Mouse (Mus musculus): Measurements from ENCODE around the gene Gm20604.

Gene Gm20604

GRCm38 (mm10) chr12:102743036-102743588 lies 15.4 kb downstream of the Gm20604 start:
- no peak for DNase-seq (ENCODE audit: low read depth)

GRCm38 (mm10) chr12:102742056-102742455 lies 16.4 kb downstream of the Gm20604 start:
- DNase-seq (ENCODE audit: low read depth) = no peak

- DNase-seq (ENCODE audit: low read depth) = no peak
These were observed 18.2 kb downstream of the Gm20604 start for GRCm38 (mm10) chr12:102740285-102740684.

GRCm38 (mm10) chr12:102739096-102739495 lies 19.4 kb downstream of the Gm20604 start:
- DNase-seq (ENCODE audit: low read depth) = no peak

GRCm38 (mm10) chr12:102733381-102733780 lies 25.1 kb downstream of the Gm20604 start:
- peak; percentile 65 for DNase-seq (ENCODE audit: low read depth)

GRCm38 (mm10) chr12:102730798-102731619 lies 27.5 kb downstream of the Gm20604 start:
- DNase-seq (ENCODE audit: low read depth) = no peak

GRCm38 (mm10) chr12:102729855-102730797 lies 28.3 kb downstream of the Gm20604 start:
- peak; percentile 63 for DNase-seq (ENCODE audit: low read depth)

GRCm38 (mm10) chr12:102725761-102726175 lies 32.7 kb downstream of the Gm20604 start:
- no peak for DNase-seq (ENCODE audit: low read depth)

GRCm38 (mm10) chr12:102725146-102725545 lies 33.3 kb downstream of the Gm20604 start:
- DNase-seq (ENCODE audit: low read depth) = no peak

GRCm38 (mm10) chr12:102723861-102724260 lies 34.6 kb downstream of the Gm20604 start:
- no peak for DNase-seq (ENCODE audit: low read depth)

GRCm38 (mm10) chr12:102722966-102723365 lies 35.5 kb downstream of the Gm20604 start:
- no peak for DNase-seq (ENCODE audit: low read depth)

- DNase-seq (ENCODE audit: low read depth) = no peak
These were observed 36.0 kb downstream of the Gm20604 start for GRCm38 (mm10) chr12:102722451-102722850.

GRCm38 (mm10) chr12:102719552-102720315 lies 38.7 kb downstream of the Gm20604 start:
- no peak for DNase-seq (ENCODE audit: low read depth)

GRCm38 (mm10) chr12:102714654-102715395 lies 43.6 kb downstream of the Gm20604 start:
- no peak for DNase-seq (ENCODE audit: low read depth)

- DNase-seq (ENCODE audit: low read depth) = no peak
These were observed 44.4 kb downstream of the Gm20604 start for GRCm38 (mm10) chr12:102714116-102714515.

GRCm38 (mm10) chr12:102713153-102713865 lies 45.2 kb downstream of the Gm20604 start:
- no peak for DNase-seq (ENCODE audit: low read depth)

- no peak for DNase-seq (ENCODE audit: low read depth)
These were observed 47.6 kb downstream of the Gm20604 start for GRCm38 (mm10) chr12:102710851-102711375.

GRCm38 (mm10) chr12:102709896-102710295 lies 48.6 kb downstream of the Gm20604 start:
- DNase-seq (ENCODE audit: low read depth) = no peak

- DNase-seq (ENCODE audit: low read depth) = no peak
These were observed 50.3 kb downstream of the Gm20604 start for GRCm38 (mm10) chr12:102708220-102708619.
